In the genomic region with DNA sequence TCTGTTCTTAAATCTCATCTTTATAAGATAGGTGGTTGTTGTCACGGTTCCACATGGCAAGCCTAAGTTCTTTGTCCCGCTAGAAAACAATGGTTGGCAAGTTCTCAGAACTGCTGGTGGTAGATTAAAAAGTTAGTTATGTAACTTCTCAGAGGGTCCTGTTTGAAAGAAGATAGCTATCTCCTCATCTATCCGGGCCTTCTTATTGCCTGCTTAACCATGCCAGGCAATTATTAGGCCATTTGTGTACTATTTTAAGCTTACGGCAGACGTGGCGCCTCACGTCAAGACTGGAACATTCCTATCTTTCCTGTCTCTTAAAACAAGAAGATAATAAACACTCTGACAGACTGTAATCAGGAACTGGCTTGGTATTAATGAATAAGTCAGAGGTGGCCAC, we compare ENCODE assay signal across 11 mouse cellular contexts.
"Had no signal": no experiment of that assay in that cellular context is flagged by ENCODE, and none has a peak within 500 bp of the region (broad histone marks: within the 10 kb centered on the region; RNA-seq: fewer than 3 reads in every experiment).

No protein-coding gene starts in this region.

- H3K36me3 ChIP-seq: limb, embryonic 12.5 days; liver, embryonic 13.5 days; midbrain, embryonic 13.5 days; stomach, embryonic 15.5 days had no signal

- H3K27me3 ChIP-seq: limb, embryonic 12.5 days; liver, embryonic 13.5 days; midbrain, embryonic 13.5 days; stomach, embryonic 15.5 days had no signal

- H3K4me2 ChIP-seq: limb, embryonic 12.5 days; liver, embryonic 13.5 days; midbrain, embryonic 13.5 days; stomach, embryonic 15.5 days had no signal

- H3K4me3 ChIP-seq: limb, embryonic 12.5 days; liver, embryonic 13.5 days; midbrain, embryonic 13.5 days; stomach, embryonic 15.5 days had no signal

- H3K9me3 ChIP-seq: limb, embryonic 12.5 days; liver, embryonic 13.5 days; midbrain, embryonic 13.5 days; stomach, embryonic 15.5 days had no signal

- DNase-seq: kidney, adult 8-10 months; kidney, postnatal 36 days; liver; liver, embryonic 13.5 days; liver, postnatal 0 days; right cerebral cortex, postnatal 14 days; thymus, adult 2 months; thymus, postnatal 25 days had no signal

- H3K27ac ChIP-seq: limb, embryonic 12.5 days; liver, embryonic 13.5 days; midbrain, embryonic 13.5 days; stomach, embryonic 15.5 days had no signal

- H3K9ac ChIP-seq: limb, embryonic 12.5 days; liver, embryonic 13.5 days; liver, postnatal 0 days; midbrain, embryonic 13.5 days; stomach, embryonic 15.5 days had no signal

- ATAC-seq: liver, postnatal 0 days; midbrain, embryonic 13.5 days had no signal

- H3K4me1 ChIP-seq: limb, embryonic 12.5 days; liver, embryonic 13.5 days; midbrain, embryonic 13.5 days; stomach, embryonic 15.5 days had no signal
